Mouse (Mus musculus): ENCODE data around the gene Cers6.

Cers6 gene

DNA sequence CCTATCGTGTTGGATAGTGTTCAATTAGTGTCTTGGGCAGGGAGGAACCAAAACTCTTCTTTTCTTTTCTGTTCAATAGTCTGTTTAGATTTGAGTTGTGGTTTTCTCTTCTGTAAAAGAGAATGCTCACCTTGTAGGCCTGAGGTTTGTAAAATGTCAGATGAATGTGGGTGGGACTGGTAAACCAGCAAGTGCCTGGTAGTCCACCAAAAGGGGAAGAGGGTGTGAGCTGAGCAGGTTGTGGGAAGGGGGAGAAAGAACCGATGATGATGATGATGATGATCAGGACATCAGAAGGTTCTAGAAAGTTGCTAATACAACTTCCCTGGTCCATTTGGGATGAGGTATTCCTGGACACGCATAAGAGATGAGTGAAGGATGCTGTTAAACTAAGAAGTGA, 55.1 kb downstream of the Cers6 start:
- DNase-seq (ENCODE audit: low read depth, low spot score): no peak

GRCm38 (mm10) chr2:68917010-68917409, 55.8 kb downstream of the Cers6 start:
- DNase-seq (ENCODE audit: low read depth, low spot score): no peak

GRCm38 (mm10) chr2:68917524-68917923, 56.3 kb downstream of the Cers6 start:
- no peak for DNase-seq (ENCODE audit: low read depth, low spot score)

DNA sequence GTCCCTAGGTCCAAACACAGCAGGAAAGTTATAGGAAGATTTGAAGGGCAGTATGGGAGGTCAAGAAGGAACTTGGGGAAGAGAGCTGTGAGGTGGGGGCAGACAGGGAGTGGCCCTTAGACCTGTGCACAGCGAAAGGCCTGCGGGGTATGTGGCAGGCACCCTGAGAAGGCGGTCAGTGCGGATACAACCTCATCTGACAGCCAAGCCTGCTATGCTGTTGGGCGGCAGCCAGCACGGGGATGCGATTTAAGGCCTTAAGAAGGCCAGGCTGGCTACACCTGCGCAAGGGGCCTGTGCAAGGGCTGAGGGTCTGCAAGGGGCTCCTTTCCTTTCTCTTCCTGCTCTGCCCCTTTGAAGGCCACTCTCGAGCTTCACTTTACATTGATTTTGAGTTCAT, 63.1 kb downstream of the Cers6 start:
- no peak for DNase-seq (ENCODE audit: low read depth, low spot score)

DNA sequence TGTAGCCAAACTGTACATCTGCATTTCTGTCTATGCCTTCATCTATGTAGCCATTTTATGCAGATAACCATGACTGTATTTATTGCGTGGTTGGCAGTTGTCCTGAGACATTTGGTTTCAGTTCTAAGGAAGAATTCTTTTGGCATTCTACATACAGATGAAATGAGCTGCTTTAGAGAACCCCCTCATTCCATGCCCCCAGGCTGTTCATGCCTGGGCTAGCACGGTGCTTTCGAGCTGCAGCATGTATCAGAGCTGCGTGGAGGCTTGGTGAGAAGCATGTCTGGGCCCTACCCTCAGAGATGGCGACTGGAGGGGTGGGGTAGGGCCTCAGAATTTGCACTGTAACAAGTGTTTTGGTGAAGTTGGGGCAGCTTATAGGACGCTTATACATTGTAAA, 64.3 kb downstream of the Cers6 start:
- DNase-seq (ENCODE audit: low read depth, low spot score): peak; percentile 66

DNA sequence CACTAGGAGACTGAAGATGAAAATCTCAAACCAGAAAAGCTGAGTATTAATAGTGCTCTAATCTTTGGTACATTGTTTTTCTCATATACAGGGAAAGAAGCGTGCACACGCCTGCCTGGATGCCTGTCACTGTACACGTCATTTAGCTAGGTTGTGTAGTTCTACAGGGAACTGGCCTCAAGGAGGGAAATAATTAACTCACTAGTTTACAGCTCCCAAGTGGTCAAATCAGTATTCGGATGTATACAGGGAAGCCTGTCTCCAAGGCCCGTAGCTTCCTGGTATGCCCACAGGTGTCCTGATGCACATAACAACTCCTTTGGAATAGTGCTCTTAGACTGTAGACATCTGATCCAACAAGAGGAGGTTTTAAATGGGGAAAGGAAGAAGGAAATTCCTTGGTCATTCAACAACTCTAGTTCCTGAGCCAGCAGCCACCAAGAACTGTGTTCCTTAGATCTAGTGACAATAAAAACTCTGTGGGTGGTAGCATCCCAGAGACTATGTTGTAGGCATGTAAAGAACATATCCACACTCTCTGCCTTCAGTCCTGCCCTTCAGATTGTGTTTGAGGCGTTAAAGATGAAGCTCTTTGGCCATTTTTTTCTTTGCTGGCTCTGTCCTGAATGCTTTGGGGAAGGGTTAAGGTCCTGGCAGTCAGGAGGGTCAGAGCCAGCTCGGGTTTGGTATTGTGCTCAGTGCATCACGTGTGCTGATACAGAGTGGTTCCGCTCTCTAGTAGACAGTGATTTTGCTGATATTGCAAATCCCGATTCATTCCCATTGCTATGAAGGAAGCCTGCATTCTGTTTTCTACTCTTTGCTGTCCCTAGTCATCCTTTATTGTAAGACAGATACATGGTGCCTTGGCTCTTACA, 65.9 kb downstream of the Cers6 start:
- DNase-seq (ENCODE audit: low read depth, low spot score): no peak

DNA sequence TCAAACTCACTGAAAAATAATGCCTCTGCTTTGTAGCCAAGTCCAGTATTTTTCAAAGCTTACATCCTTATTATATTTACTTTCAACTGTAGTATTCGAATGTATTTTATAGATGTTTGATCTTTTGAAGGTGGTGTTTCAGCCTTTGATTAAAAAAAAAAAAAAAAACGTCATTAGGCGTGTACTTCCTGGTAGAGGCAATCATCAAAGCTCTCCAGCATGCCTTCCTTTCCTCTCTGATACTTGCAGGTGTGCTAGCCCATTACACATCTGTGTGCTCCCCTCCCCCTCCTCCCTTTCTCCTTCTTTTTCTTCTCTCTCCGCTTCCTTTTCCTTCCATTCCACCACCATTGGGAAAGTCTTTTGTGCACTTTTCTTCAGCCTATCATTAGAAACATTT, 71.0 kb downstream of the Cers6 start:
- no peak for DNase-seq (ENCODE audit: low read depth, low spot score)

- DNase-seq (ENCODE audit: low read depth, low spot score): no peak
These were observed 71.4 kb downstream of the Cers6 start for GRCm38 (mm10) chr2:68932656-68933055.

- DNase-seq (ENCODE audit: low read depth, low spot score): no peak
These were observed 73.4 kb downstream of the Cers6 start for GRCm38 (mm10) chr2:68934651-68935050.

- no peak for DNase-seq (ENCODE audit: low read depth, low spot score)
These were observed 74.6 kb downstream of the Cers6 start for GRCm38 (mm10) chr2:68935721-68936294.

DNA sequence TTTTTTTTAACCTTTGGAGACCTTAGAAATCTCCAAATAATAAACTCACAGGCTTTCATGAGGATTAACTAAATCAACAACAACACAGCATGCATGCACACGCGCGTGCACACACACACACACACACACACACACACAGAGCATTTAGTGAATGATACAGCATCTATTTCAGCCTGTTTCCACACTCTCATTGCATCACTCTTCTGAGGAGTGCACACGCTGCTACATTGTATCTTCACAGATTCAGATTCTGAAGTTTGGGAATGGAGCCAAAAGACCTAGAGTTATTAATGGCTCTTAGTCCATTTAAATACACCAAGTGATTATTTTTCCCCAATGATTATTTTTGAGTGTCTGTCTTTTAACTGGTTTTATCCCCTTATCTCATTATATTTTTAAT, 75.5 kb downstream of the Cers6 start:
- no peak for DNase-seq (ENCODE audit: low read depth, low spot score)

DNA sequence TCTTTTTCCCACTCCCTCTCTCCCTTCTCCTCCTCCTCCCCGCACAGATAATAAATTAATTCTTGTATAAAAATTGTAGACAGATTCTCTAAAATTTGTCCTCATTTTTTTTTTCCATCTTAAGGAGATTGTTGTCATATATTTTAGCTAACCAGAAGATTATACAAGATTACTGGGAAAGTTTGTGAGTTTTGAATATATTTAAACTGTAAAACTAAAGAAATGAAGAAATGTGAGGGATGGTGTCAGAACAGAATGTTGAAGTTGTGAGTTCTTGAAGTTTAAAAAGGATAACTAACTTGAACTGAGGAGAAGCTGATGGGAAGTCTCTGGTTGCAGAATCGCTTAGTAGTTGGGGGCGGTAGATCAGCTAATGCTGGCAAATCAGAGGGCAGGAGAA, 76.6 kb downstream of the Cers6 start:
- DNase-seq (ENCODE audit: low read depth, low spot score): no peak

- DNase-seq (ENCODE audit: low read depth, low spot score): no peak
These were observed 83.7 kb downstream of the Cers6 start for GRCm38 (mm10) chr2:68944898-68945297.

DNA sequence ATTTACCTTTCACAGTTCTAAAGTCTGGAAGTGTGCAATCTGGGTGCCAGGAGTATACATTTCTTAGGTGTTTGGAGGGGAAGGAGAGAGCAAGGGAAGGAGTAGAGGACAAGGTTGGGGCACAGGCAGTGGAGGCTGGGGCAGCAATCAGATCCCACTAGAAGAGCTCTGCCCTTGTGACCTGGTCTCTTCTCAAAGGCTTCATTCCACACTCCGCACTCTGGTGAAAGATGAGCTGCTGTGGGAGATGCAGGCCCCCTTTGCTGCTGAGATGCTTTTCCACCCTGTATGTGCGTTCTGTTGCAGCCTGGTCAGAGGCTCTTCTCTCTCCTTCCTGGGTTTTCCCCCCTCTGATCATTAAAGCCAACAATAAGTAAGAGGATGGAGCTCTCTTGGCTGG, 84.7 kb downstream of the Cers6 start:
- DNase-seq (ENCODE audit: low read depth, low spot score): no peak

- DNase-seq (ENCODE audit: low read depth, low spot score): no peak
These were observed 85.6 kb downstream of the Cers6 start for GRCm38 (mm10) chr2:68946819-68947218.

- DNase-seq (ENCODE audit: low read depth, low spot score): no peak
These were observed 87.9 kb downstream of the Cers6 start for GRCm38 (mm10) chr2:68949137-68949536.

DNA sequence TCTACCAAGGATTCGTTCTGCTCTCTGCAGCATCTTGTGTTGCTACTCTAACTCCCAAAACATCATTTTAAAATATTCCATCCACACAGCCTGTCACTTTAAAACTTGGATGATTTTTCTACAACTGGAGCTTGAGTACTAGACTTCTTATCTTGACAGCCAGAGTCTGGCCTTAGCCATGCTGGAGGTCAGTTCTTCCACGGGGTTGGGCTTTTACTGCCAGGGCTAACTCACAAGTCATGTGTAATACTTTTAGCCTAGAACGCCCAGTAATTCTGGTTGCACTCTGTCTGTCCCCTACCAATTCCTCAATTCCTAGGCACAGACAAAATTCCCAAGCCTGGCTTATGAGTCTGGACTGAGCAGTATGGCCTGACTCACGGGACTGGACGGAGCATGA, 88.5 kb downstream of the Cers6 start:
- DNase-seq (ENCODE audit: low read depth, low spot score): no peak

- DNase-seq (ENCODE audit: low read depth, low spot score): no peak
These were observed 90.5 kb downstream of the Cers6 start for GRCm38 (mm10) chr2:68951706-68952105.

GRCm38 (mm10) chr2:68953688-68954087, 92.4 kb downstream of the Cers6 start:
- no peak for DNase-seq (ENCODE audit: low read depth, low spot score)

DNA sequence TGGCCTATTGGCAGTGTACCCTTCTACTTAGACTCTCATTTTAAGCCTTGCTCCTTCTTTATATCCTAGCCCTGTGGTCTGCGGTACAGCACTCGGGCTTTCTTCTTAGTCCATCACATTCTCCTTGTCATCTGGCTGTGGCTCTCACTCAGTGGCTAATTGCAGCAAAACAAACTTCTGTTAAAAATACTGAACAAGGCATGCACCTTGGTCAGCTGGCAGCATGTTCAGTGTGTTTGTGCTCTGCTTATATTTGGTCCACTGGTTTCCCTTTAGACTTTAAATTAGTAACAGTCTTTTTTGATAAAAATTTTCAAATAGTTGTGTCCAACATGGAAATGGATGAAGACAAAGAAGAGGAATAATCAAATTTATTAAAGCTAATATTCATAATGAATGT, 94.3 kb downstream of the Cers6 start:
- no peak for DNase-seq (ENCODE audit: low read depth, low spot score)

- DNase-seq (ENCODE audit: low read depth, low spot score): no peak
These were observed 94.9 kb downstream of the Cers6 start for GRCm38 (mm10) chr2:68956146-68956545.

DNA sequence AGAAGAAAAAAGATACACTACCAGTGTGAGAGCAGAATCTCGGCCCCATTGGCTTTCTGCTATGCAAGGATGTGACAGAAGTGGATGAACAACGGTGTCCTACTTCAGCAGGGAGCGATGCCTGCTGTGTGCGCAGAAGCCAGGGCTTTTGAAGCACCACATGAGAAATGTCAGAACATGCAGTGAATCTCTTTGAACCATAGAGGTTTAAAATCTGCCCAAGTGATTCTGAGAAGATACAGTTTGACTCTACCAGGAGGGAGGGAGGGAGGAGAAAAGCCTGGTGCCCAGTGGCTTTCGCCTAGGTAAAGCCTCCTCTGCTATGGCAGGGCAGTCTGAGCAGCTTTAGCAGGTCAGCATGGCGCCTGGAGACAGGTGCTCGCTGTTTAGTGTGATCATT, 96.6 kb downstream of the Cers6 start:
- DNase-seq (ENCODE audit: low read depth, low spot score): no peak

- DNase-seq (ENCODE audit: low read depth, low spot score): no peak
These were observed 98.3 kb downstream of the Cers6 start for GRCm38 (mm10) chr2:68959573-68959972.

Data from forelimb bud, embryonic 11.5 days (tissue).